Mouse (Mus musculus): ENCODE results near the gene Catspere2. TPM values are rescaled to one million over a fixed set of nuclear protein-coding genes. Genes with fewer than 3 reads are reported as not detected.

Catspere2 gene
- 0.36 and 0.44 TPM in 2 replicates for polyA plus RNA-seq (2012; rRNA removed)

GRCm38 (mm10) chr1:177983024-177983450, at the start of gene Catspere2:
Gene Catspere2, plus strand, starts transcription at chr1:177983423.

GRCm38 (mm10) chr1:178187216-178187791, 204.1 kb downstream of the Catspere2 start, which contains the start of gene Desi2:
Gene Desi2, plus strand, starts transcription at chr1:178187417.

Other genes with a start within 250 kb of the Catspere2 start
- gene Adss, start 186.9 kb upstream of the Catspere2 start, polyA plus RNA-seq (2012; rRNA removed) = 14.0 and 14.7 TPM in 2 replicates
- 8.6 and 9.7 TPM in 2 replicates for gene Desi2, start 204.0 kb downstream of the Catspere2 start, polyA plus RNA-seq (2012; rRNA removed)

All from colon, adult 2 months (tissue).